Mouse (Mus musculus): ENCODE measurements at regions not wholly inside any gene's neighbourhood (a gene's known extent, or its start where the extent isn't known, plus 50 kb on each side); places are given as distances from the start of the nearest gene placed in this dataset.

DNA sequence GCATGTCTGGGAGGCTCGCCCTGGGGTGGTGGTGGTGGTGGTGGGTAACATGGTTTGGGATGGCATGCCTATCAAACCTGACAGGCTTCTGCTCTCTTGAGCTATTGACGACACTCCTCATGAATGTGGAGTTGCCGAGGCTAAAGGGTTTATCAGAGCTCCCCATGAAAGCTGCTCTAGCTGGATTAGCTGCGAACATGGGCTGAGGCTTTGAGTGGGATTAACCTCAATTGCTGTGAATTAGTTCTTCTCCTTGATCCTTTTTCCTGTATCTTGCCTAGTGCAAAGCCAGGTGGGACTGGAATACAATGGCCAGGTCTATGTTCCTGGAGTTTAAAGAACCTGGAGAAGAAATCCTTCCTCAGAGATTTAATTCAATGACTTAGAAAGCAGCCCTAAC, 150.6 kb downstream of the Nmur2 start:
- no peak overlapping the region for H3K27ac ChIP-seq

DNA sequence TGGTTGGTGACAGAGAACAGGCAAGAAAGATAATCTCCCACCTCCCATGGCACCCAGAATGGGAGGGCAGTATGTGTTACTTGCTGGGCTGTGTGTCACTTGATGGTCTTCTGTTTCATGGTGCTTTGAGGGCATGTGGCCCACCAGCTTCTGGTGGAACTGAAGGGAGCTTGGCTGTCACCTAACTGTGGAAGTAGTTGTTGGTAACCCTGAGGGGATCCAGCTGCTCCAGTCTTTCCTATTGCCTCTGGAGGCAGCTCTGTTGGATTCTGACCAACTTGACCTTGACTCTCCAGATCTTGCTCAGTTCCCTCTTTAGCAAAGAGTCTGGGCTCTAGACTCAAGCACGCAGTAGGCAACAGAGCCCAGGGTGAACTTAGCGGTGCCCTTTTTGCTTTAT, 162.2 kb downstream of the Nmur2 start:
- WGBS: 96% methylated on average over 2 of the region's 2 CpGs
- ATAC-seq (ENCODE audit: low FRiP score): no peak

More for the DNA sequence above, 150.6 kb downstream of the Nmur2 start:
- Histone ChIP-seq H3K27me3 (no peaks in the 10 kb centered on the region), H3K36me3 (no peaks in the 10 kb centered on the region), H3K4me3 (no peak overlapping the region), H3K9me3 (no peaks in the 10 kb centered on the region), H3K9ac (no peak overlapping the region), H3K4me2 (no peak overlapping the region), H3K4me1 (replicated peaks) (no peaks in the 10 kb centered on the region)
- no peak for ATAC-seq (ENCODE audit: low FRiP score)
- WGBS: 78% methylated on average over 4 of the region's 4 CpGs

GRCm38 (mm10) chr11:55867141-55867540, 173.7 kb downstream of the Nmur2 start:
- Histone ChIP-seq H3K9ac (no peak overlapping the region), H3K4me1 (replicated peaks) (no peaks in the 10 kb centered on the region), H3K27me3 (no peaks in the 10 kb centered on the region), H3K4me2 (no peak overlapping the region), H3K9me3 (no peaks in the 10 kb centered on the region), H3K4me3 (no peak overlapping the region), H3K36me3 (no peaks in the 10 kb centered on the region), H3K27ac (no peak overlapping the region)
- 85% methylated on average over 2 of the region's 2 CpGs for WGBS
- ATAC-seq (ENCODE audit: low FRiP score): no peak

More for the DNA sequence above, 162.2 kb downstream of the Nmur2 start:
- no peak overlapping the region for H3K9ac ChIP-seq
- no peaks in the 10 kb centered on the region for H3K9me3 ChIP-seq
- H3K4me2 ChIP-seq: no peak overlapping the region
- H3K4me3 ChIP-seq: no peak overlapping the region
- 0 out of 2 replicates have a peak, but pooled peaks cover 7% of the 10 kb centered on the region for H3K4me1 ChIP-seq (replicated peaks)
- H3K36me3 ChIP-seq: no peaks in the 10 kb centered on the region
- H3K27me3 ChIP-seq: no peaks in the 10 kb centered on the region
- no peak overlapping the region for H3K27ac ChIP-seq

- no peaks in the 10 kb centered on the region for H3K27me3 ChIP-seq
- H3K4me1 ChIP-seq (replicated peaks): no peaks in the 10 kb centered on the region
- H3K4me3 ChIP-seq: no peak overlapping the region
- H3K4me2 ChIP-seq: no peak overlapping the region
- 0 out of 2 replicates have a peak, but pooled peaks cover 8% of the 10 kb centered on the region for H3K9me3 ChIP-seq
- 40% methylated on average over 7 of the region's 7 CpGs for WGBS
- H3K27ac ChIP-seq: no peak overlapping the region
- ATAC-seq (ENCODE audit: low FRiP score): peak; percentile 61
- no peak overlapping the region for H3K9ac ChIP-seq
- H3K36me3 ChIP-seq: no peaks in the 10 kb centered on the region
Observed at GRCm38 (mm10) chr11:55859230-55859629, 181.6 kb downstream of the Nmur2 start.

- H3K36me3 ChIP-seq: no peaks in the 10 kb centered on the region
- no peaks in the 10 kb centered on the region for H3K4me1 ChIP-seq (replicated peaks)
- WGBS: 75% methylated on average over 6 of the region's 6 CpGs
- H3K9ac ChIP-seq: no peak overlapping the region
- H3K27me3 ChIP-seq: no peaks in the 10 kb centered on the region
- 0 out of 2 replicates have a peak, but pooled peaks cover 2% of the 10 kb centered on the region for H3K9me3 ChIP-seq
- no peak overlapping the region for H3K4me2 ChIP-seq
- ATAC-seq (ENCODE audit: low FRiP score): no peak
- H3K4me3 ChIP-seq: no peak overlapping the region
- H3K27ac ChIP-seq: no peak overlapping the region
Observed at GRCm38 (mm10) chr11:55820479-55820878, 212.5 kb upstream of the Glra1 start.

- Histone ChIP-seq H3K27me3 (no peaks in the 10 kb centered on the region), H3K36me3 (no peaks in the 10 kb centered on the region), H3K9ac (no peak overlapping the region), H3K27ac (no peak overlapping the region), H3K4me3 (no peak overlapping the region), H3K4me1 (replicated peaks) (no peaks in the 10 kb centered on the region), H3K4me2 (no peak overlapping the region), H3K9me3 (0 out of 2 replicates have a peak, but pooled peaks cover 3% of the 10 kb centered on the region)
- ATAC-seq (ENCODE audit: low FRiP score): no peak
Observed at GRCm38 (mm10) chr11:55816566-55816965, 208.6 kb upstream of the Glra1 start.

DNA sequence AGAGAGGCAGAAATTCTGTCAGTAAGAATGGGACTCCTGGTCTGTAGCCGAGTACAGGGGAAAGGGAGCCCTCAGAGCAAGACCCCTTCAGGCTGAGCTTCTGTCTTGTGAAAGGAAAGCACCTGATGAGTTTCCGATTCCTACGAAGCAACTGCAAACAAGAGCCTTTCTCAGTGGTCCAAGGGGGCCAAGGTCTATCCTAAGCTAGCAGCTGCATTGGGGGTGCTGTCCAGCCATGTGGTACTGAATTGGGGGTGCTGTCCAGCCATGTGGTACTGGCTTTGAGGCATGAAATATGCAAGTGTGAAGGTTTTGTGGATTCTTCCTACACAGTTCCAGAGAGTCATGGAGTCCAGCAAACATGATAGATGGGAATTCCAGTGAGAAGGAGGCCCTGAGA, 202.7 kb upstream of the Glra1 start:
- 92% methylated on average over 3 of the region's 3 CpGs for WGBS
- Histone ChIP-seq H3K9me3 (0 out of 2 replicates have a peak, but pooled peaks cover 3% of the 10 kb centered on the region), H3K27me3 (no peaks in the 10 kb centered on the region), H3K27ac (no peak overlapping the region), H3K4me2 (no peak overlapping the region), H3K4me3 (no peak overlapping the region), H3K9ac (no peak overlapping the region), H3K4me1 (replicated peaks) (no peaks in the 10 kb centered on the region), H3K36me3 (no peaks in the 10 kb centered on the region)
- no peak for ATAC-seq (ENCODE audit: low FRiP score)

GRCm38 (mm10) chr11:55791195-55791865, 183.3 kb upstream of the Glra1 start:
- H3K9ac ChIP-seq: 0 out of 2 replicates have a peak overlapping the region, but pooled peaks have one; percentile 35
- peaks cover 34% of the 10 kb centered on the region for H3K4me1 ChIP-seq (replicated peaks)
- no peaks in the 10 kb centered on the region for H3K27me3 ChIP-seq
- no peaks in the 10 kb centered on the region for H3K9me3 ChIP-seq
- H3K27ac ChIP-seq: peak overlapping the region; percentile 91
- peak overlapping the region; percentile 33; the same call in 1 of the 2 replicates for H3K4me2 ChIP-seq
- no peaks in the 10 kb centered on the region for H3K36me3 ChIP-seq
- no peak overlapping the region for H3K4me3 ChIP-seq
- peak; percentile 93 for ATAC-seq (ENCODE audit: low FRiP score)
- WGBS: 5% methylated on average over 8 of the region's 8 CpGs

DNA sequence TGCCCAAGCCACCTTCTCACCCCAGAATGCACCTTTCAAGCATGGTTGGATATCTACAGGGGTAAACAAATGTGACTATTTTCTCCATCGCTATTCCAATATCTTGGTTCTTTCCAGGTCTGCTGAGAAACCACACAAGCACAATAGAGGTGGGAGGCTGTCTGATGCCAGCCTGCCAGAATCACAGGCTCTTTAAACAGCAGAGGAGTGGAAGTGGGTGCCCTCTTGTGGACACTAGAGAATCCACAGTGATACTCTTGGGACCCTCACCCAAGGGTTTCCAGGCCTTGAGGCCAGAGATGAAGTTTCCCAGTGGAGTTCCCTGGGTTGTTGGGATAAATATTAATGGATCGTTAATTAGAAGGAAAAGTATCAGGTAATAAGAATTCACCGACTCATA, 181.6 kb upstream of the Glra1 start:
- WGBS: 67% methylated on average over 3 of the region's 3 CpGs
- Histone ChIP-seq H3K4me2 (no peak overlapping the region), H3K9ac (no peak overlapping the region), H3K4me1 (replicated peaks) (peaks cover 34% of the 10 kb centered on the region), H3K4me3 (no peak overlapping the region), H3K27ac (peak overlapping the region; percentile 44; the same call in 1 of the 2 replicates), H3K27me3 (no peaks in the 10 kb centered on the region), H3K36me3 (no peaks in the 10 kb centered on the region), H3K9me3 (no peaks in the 10 kb centered on the region)
- ATAC-seq (ENCODE audit: low FRiP score): no peak

- 68% methylated on average over 3 of the region's 3 CpGs for WGBS
- Histone ChIP-seq H3K27ac (peak overlapping the region; percentile 1; the same call in 1 of the 2 replicates), H3K27me3 (no peaks in the 10 kb centered on the region), H3K9ac (no peak overlapping the region), H3K4me1 (replicated peaks) (peaks cover 5% of the 10 kb centered on the region), H3K4me2 (no peak overlapping the region), H3K36me3 (no peaks in the 10 kb centered on the region), H3K9me3 (no peaks in the 10 kb centered on the region), H3K4me3 (no peak overlapping the region)
- no peak for ATAC-seq (ENCODE audit: low FRiP score)
Observed at GRCm38 (mm10) chr11:55781044-55781443, 173.0 kb upstream of the Glra1 start.

- no peak for ATAC-seq (ENCODE audit: low FRiP score)
- peaks cover 5% of the 10 kb centered on the region for H3K4me1 ChIP-seq (replicated peaks)
- 79% methylated on average over 2 of the region's 2 CpGs for WGBS
Observed at GRCm38 (mm10) chr11:55780011-55780410, 172.0 kb upstream of the Glra1 start.

DNA sequence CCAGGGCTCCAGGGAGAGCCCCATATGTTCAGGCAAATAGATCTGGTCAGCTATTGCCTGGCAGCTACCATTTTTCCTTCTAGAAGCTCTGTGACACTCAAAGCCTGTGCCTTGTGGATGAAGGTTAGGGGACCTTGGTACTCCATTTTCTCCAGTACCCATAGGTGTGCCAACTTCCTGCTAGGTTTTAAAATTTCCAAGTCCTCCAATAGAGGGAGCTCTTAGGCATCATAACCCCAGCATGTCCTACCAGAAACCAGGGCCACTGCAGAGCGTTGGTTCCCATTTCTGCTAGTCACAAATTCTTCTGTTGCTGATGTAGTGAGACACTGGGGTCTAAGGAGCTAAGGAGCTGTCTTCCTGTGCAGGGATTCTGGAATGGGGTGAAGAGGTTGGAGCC, 165.3 kb upstream of the Glra1 start:
- 76% methylated on average over 1 of the region's 1 CpGs for WGBS
- Histone ChIP-seq H3K27ac (no peak overlapping the region), H3K9ac (no peak overlapping the region), H3K36me3 (no peaks in the 10 kb centered on the region), H3K9me3 (no peaks in the 10 kb centered on the region), H3K4me1 (replicated peaks) (peaks cover 19% of the 10 kb centered on the region), H3K4me3 (no peak overlapping the region), H3K27me3 (no peaks in the 10 kb centered on the region), H3K4me2 (no peak overlapping the region)
- ATAC-seq (ENCODE audit: low FRiP score): no peak

More at GRCm38 (mm10) chr11:55780011-55780410, 172.0 kb upstream of the Glra1 start:
- no peak overlapping the region for H3K9ac ChIP-seq
- no peaks in the 10 kb centered on the region for H3K9me3 ChIP-seq
- H3K4me2 ChIP-seq: no peak overlapping the region
- no peak overlapping the region for H3K27ac ChIP-seq
- H3K36me3 ChIP-seq: no peaks in the 10 kb centered on the region
- H3K27me3 ChIP-seq: no peaks in the 10 kb centered on the region
- no peak overlapping the region for H3K4me3 ChIP-seq

GRCm38 (mm10) chr11:55772538-55772937, 164.5 kb upstream of the Glra1 start:
- Histone ChIP-seq H3K9ac (no peak overlapping the region), H3K4me3 (no peak overlapping the region), H3K4me2 (peak overlapping the region; percentile 27), H3K9me3 (no peaks in the 10 kb centered on the region), H3K36me3 (no peaks in the 10 kb centered on the region), H3K4me1 (replicated peaks) (peaks cover 19% of the 10 kb centered on the region), H3K27ac (peak overlapping the region; percentile 70), H3K27me3 (no peaks in the 10 kb centered on the region)
- 0 out of 2 replicates have a peak, but pooled peaks have one; percentile 5 for ATAC-seq (ENCODE audit: low FRiP score)
- WGBS: 48% methylated on average over 5 of the region's 5 CpGs

Data from hindbrain, embryonic 13.5 days (tissue).